In the genomic region with DNA sequence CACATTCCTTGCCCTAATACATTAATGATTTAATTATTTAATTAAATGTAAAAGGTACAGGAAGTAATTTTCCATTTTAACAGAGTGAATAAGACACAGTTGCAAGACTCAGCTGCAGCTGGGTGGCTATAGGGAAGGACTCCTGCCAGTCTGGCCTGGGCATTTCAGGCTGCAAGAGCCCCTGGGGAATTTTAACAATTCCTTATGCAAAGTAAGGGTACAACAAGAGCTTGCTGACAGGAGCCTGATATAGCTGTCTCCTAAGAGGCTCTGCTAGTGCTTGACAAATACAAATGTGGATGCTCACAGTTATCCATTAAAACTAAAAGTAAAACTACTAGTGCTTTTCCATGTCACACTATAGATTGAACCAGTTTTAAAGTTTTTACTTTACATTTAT, we compare ENCODE assay signal across 19 mouse cellular contexts.
"Had no signal": no experiment of that assay in that cellular context is flagged by ENCODE, and none has a peak within 500 bp of the region (broad histone marks: within the 10 kb centered on the region; RNA-seq: fewer than 3 reads in every experiment).

No protein-coding gene starts in this region.

- H3K27ac ChIP-seq: limb, embryonic 12.5 days; limb, embryonic 15.5 days; liver, embryonic 14.5 days; macrophage; neural tube, embryonic 12.5 days; neural tube, embryonic 15.5 days had no signal

- ATAC-seq: liver, postnatal 0 days; lung, postnatal 0 days had no signal

- H3K36me3 ChIP-seq: limb, embryonic 12.5 days; limb, embryonic 15.5 days; neural tube, embryonic 12.5 days; neural tube, embryonic 15.5 days had no signal

- H3K4me3 ChIP-seq: limb, embryonic 12.5 days; limb, embryonic 15.5 days; neural tube, embryonic 12.5 days; neural tube, embryonic 15.5 days had no signal

- H3K9ac ChIP-seq: limb, embryonic 12.5 days; limb, embryonic 15.5 days; liver, embryonic 14.5 days; liver, postnatal 0 days; lung, embryonic 14.5 days; neural tube, embryonic 12.5 days; neural tube, embryonic 15.5 days had no signal

- H3K4me2 ChIP-seq: limb, embryonic 12.5 days; limb, embryonic 15.5 days; liver, embryonic 11.5 days; lung, embryonic 14.5 days; neural tube, embryonic 12.5 days; neural tube, embryonic 15.5 days had no signal

- DNase-seq: kidney, adult 18-20 months; kidney, adult 9 months; kidney, postnatal 14 days; kidney, postnatal 4 days; left cerebral cortex, postnatal 4 days; liver, postnatal 0 days; lung, embryonic 14.5 days; right cerebral cortex, adult 18-20 months; right cerebral cortex, postnatal 14 days; thymus, adult 18-20 months; thymus, postnatal 36 days had no signal

- H3K9me3 ChIP-seq: limb, embryonic 12.5 days; limb, embryonic 15.5 days; neural tube, embryonic 12.5 days; neural tube, embryonic 15.5 days had no signal

- H3K27me3 ChIP-seq: limb, embryonic 12.5 days; limb, embryonic 15.5 days; neural tube, embryonic 12.5 days; neural tube, embryonic 15.5 days had no signal

- H3K4me1 ChIP-seq: limb, embryonic 12.5 days; limb, embryonic 15.5 days; neural tube, embryonic 12.5 days; neural tube, embryonic 15.5 days had no signal
